Mouse (Mus musculus): ENCODE data around the gene Gclm.
"Not testable (repeated sequence)": the region's sequence is repeated elsewhere in the genome, so short reads cannot be mapped to it uniquely, and the experiment has no call there.

The Gclm gene

GRCm38 (mm10) chr3:122245215-122245877, at the start of gene Gclm:
Gene Gclm, plus strand, starts transcription at chr3:122245557.
- peak; percentile 95 for DNase-seq (ENCODE audit: low read depth, low spot score)

- DNase-seq (ENCODE audit: low read depth, low spot score): no peak
Observed at GRCm38 (mm10) chr3:122196621-122197298, 48.6 kb upstream of the Gclm start.

GRCm38 (mm10) chr3:122198532-122198931, 46.8 kb upstream of the Gclm start:
- DNase-seq (ENCODE audit: low read depth, low spot score): no peak

- no peak for DNase-seq (ENCODE audit: low read depth, low spot score)
Observed at GRCm38 (mm10) chr3:122198966-122199381, 46.4 kb upstream of the Gclm start.

- no peak for DNase-seq (ENCODE audit: low read depth, low spot score)
Observed at GRCm38 (mm10) chr3:122199600-122199999, 45.8 kb upstream of the Gclm start.

- no peak for DNase-seq (ENCODE audit: low read depth, low spot score)
Observed at GRCm38 (mm10) chr3:122200017-122200416, 45.3 kb upstream of the Gclm start.

- no peak for DNase-seq (ENCODE audit: low read depth, low spot score)
Observed at GRCm38 (mm10) chr3:122200447-122200846, 44.9 kb upstream of the Gclm start.

- DNase-seq (ENCODE audit: low read depth, low spot score): no peak
Observed at GRCm38 (mm10) chr3:122202307-122202732, 43.0 kb upstream of the Gclm start.

GRCm38 (mm10) chr3:122203675-122204329, 41.6 kb upstream of the Gclm start:
- no peak for DNase-seq (ENCODE audit: low read depth, low spot score)

- no peak for DNase-seq (ENCODE audit: low read depth, low spot score)
Observed at GRCm38 (mm10) chr3:122205753-122206152, 39.6 kb upstream of the Gclm start.

- no peak for DNase-seq (ENCODE audit: low read depth, low spot score)
Observed at GRCm38 (mm10) chr3:122206279-122207070, 38.9 kb upstream of the Gclm start.

GRCm38 (mm10) chr3:122207766-122208165, 37.6 kb upstream of the Gclm start:
- DNase-seq (ENCODE audit: low read depth, low spot score): no peak

- no peak for DNase-seq (ENCODE audit: low read depth, low spot score)
Observed at GRCm38 (mm10) chr3:122208296-122209225, 36.8 kb upstream of the Gclm start.

GRCm38 (mm10) chr3:122209511-122209910, 35.8 kb upstream of the Gclm start:
- DNase-seq (ENCODE audit: low read depth, low spot score): no peak

- peak; percentile 43 for DNase-seq (ENCODE audit: low read depth, low spot score)
Observed at GRCm38 (mm10) chr3:122210434-122210833, 34.9 kb upstream of the Gclm start.

GRCm38 (mm10) chr3:122210846-122211245, 34.5 kb upstream of the Gclm start:
- no peak for DNase-seq (ENCODE audit: low read depth, low spot score)

GRCm38 (mm10) chr3:122211446-122212125, 33.8 kb upstream of the Gclm start:
- DNase-seq (ENCODE audit: low read depth, low spot score): no peak

- no peak for DNase-seq (ENCODE audit: low read depth, low spot score)
Observed at GRCm38 (mm10) chr3:122221240-122222036, 23.9 kb upstream of the Gclm start.

GRCm38 (mm10) chr3:122226972-122227371, 18.4 kb upstream of the Gclm start:
- DNase-seq (ENCODE audit: low read depth, low spot score): not testable (repeated sequence)

Data from mesoderm, embryonic 11.5 days (tissue).